Mouse (Mus musculus) layer of hippocampus, adult 2 months (tissue): ENCODE data around the gene Sfmbt1. TPM values are rescaled to one million over a fixed set of nuclear protein-coding genes. Genes with fewer than 3 reads are reported as not detected.

Source experiments
- DNase-seq, 2 experiments: peaks; one replicate each; pipeline ENCODE4 v3.0.0; 2022; ENCODE audit warnings: low spot score in 2 of 2
- H3K27ac ChIP-seq: fragments of 200-600 bp; 2 replicates; pipeline ENCODE4 v1.8.1; 2022
- H3K4me3 ChIP-seq: fragments of 200-600 bp; 2 replicates; pipeline ENCODE4 v1.8.1; 2022; ENCODE audit warnings: mild to moderate bottlenecking
- CTCF ChIP-seq: fragments of 200-600 bp; conservative IDR thresholded peaks from 2 replicates; pipeline ENCODE4 v1.8.1; 2022; ENCODE audit warnings: antibody characterized with exemption, mild to moderate bottlenecking, moderate library complexity
- total RNA-seq, 2 experiments: library from RNA; stranded (reverse); gene quantifications; 2 replicates each; pipeline ENCODE4 v1.2.3; 2021

Sfmbt1 gene
- total RNA-seq, 2 experiments from 2014 or later: 33.5 to 36.6 TPM

DNA sequence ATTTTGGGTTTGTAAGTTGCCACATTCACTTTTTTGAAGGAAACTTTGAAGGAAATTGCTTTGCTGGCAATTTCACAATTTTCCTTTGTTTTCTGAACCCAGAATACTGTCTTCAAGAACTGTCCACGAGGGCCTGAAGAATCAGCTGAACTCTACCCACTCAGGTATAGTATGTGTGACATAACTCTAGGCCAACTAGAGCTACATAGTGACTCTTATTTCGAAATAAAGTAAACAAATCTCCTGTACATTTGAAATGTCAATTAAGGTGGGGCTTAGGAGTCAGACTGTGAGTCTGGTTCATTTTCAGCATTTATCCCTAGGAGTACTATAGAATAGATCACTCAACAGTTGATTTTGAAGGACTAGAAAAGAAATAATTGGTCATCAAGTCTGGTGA lies 87.1 kb downstream of the Sfmbt1 start:
- TF ChIP-seq CTCF: no peak
- Histone ChIP-seq H3K4me3 (no peak overlapping the region), H3K27ac (no peak overlapping the region)
- no peak for DNase-seq

DNA sequence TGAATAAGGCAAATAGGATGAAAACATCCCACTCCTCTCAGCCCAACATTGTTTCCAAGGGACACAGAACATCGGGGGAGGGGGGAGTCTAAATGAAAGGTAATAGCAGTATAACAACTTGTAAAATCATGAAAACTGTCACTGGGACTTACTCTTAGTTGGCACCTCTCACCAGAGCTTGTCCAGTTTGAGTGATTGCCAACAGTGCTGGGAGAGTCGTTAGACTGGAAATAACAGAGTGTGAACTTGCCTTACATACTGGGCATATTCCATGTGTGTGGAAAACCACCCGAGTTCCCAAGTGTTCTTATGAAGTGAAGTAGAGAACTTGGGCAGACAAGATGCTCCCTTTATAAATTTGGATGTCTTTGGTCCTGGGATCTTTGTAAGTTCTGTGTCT lies 106.5 kb downstream of the Sfmbt1 start:
- no peak overlapping the region for H3K4me3 ChIP-seq
- DNase-seq: no peak
- no peak overlapping the region for H3K27ac ChIP-seq
- no peak for TF ChIP-seq CTCF

DNA sequence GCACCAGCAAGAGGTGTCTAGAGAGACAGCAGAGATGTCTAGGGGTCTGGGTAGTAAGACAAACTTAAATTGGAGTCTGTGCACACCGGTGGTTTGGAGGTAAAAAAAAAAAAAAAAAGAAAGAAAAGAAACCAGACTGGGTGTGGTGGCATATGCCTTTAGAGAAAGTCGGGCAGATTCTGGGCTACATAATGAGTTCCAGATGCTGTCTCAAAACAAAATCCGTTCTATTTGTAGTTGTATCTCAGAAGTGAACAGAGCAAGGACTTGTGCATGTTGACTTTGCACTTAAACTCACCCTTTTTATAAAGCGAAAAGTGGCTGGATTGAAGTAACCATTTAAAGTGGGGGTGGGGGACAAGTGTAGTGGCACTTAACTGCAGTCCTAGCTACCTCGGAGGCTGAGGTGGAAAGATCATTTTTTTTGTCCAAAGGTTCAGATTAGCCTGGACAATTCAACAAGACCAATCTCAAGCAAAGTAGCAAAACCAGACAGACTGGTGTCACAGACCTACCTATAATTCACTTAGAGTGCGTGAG lies 109.9 kb downstream of the Sfmbt1 start:
- Histone ChIP-seq H3K27ac (no peak overlapping the region), H3K4me3 (no peak overlapping the region)
- no peak for TF ChIP-seq CTCF

DNA sequence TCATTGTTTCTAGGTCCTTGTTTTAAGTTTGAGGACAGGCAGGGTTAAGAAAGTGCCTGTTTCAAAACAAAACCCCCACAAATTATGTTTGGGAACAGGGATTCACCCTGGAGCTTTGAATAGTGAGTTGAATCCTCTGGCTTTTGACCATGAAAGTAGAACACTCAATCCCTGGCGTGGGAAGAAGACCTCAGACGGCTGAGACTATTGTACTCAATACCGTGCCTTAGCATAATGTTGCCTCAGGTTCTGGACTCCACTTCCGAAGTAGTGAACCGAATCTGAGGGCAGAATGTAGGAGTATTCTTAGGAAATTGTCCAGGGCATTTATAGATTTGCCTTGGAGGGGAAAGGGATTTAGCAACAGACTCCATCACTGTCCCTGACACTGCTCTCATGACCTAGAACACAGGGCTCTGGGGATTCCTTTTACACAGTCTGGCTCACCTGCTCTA lies 110.4 kb downstream of the Sfmbt1 start:
- no peak for DNase-seq
- Histone ChIP-seq H3K27ac (peak overlapping the region; percentile 89; the same call in 1 of the 2 replicates), H3K4me3 (peak overlapping the region; percentile 80)
- no peak for TF ChIP-seq CTCF

More for the DNA sequence above, 109.9 kb downstream of the Sfmbt1 start:
- no peak for DNase-seq

DNA sequence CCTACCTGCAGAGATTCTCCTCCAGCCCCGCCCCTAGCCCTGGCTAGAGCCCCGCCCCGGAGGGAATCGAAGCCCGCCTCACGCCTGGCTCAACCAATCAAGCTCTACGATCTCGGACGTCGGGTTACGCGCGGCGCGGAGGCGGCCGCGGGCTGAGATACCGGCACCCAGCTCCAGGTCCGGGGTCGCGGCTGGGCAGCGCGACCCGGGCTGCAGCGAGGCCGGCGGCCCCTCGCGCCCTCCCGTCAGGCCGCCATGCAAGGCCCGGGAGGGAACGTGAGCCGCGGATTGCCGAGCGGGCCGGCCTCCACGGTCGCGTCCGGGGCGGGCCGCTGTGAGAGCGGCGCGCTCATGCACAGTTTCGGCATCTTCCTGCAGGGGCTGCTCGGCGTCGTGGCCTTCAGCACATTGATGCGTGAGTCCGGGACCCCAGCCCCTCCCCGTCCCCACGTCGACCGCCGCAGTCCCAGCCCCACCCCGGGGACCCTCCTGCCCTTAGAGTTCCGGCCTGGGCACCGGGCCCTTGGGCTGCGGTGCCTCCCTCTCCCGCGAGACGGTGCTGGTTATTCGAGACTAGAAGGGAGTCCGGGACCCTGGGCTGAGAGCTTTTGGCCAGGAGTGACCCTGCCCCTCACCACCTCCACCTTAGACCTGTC lies 111.0 kb downstream of the Sfmbt1 start, which contains the start of gene Tmem110:
TSS of gene Tmem110 (plus strand) at position 115 of the 656 bp plus-strand sequence.
- peak; percentile 87 to 89 for DNase-seq
- TF ChIP-seq CTCF: peak; percentile 69
- Histone ChIP-seq H3K4me3 (peak within 1 kb of the TSS; percentile 80), H3K27ac (peak within 1 kb of the TSS; percentile 89)

DNA sequence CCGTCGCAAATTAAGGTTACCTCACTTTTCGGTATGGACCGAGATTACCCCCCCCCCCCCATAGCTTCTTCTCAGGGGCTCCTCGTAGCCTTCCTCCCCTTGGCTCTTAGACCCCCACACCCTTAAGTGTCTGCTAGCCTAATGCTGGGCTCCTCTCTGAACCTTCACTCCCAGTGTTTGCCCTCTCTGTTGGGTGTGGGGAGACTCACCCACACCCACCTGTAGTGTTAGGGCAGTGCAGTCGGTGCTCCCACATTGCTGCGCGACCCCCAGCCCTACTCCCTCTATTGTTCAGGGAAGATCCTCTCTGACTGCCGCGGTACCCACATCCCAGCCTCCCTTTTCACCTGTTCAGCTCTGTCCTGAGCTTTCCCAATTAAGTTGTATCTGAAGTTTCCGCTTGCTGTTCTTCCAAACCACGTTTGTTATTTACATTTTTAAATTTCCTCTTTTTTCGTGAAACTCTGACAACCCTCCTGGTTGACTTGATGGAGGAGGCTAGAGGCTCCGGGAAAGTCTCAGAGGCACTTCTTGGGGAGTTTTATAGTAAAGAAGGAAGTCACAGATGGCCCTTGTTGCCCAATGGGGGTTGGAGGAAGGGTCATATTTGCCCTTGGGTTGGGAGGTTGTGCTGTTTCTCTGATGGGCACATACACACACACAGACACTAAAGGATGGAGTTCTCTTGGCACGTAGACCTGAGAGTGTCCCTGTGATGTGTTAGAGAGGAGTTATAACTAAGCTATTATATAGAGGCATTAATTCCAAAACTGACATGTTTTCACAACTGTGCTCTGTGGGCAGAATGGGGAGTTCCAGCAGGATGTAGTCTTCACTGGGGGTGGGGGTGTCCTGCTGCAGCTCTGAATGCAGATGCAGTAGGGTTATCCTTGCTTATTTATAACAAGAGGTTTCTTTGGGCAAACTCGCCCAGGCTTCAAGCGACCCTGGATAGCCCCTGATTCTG lies 111.8 kb downstream of the Sfmbt1 start:
- TF ChIP-seq CTCF: no peak
- no peak for DNase-seq
- Histone ChIP-seq H3K27ac (peak overlapping the region; percentile 89; the same call in 1 of the 2 replicates), H3K4me3 (peak overlapping the region; percentile 80)

DNA sequence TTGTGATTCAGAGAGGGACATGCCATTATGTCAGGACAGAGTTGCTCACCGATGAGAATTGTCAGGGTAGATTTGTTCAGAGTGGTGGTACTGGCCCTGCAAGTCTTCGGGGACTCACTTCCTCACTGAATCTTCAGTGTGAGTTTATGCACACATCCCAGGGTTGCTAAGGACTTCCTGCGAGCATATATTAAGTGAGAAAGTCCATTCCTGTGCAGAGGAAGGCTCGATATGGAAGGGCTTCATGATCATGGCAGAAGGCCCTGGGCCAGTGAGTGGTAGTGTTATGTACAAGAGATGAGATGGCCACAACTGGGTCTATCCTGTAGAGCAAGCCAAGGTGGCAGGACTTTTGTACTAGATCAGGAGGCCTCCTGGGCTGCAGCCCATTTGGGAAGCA lies 112.8 kb downstream of the Sfmbt1 start:
- DNase-seq: no peak
- TF ChIP-seq CTCF: no peak
- Histone ChIP-seq H3K27ac (no peak overlapping the region; the same call in 1 of the 2 replicates), H3K4me3 (no peak overlapping the region)

DNA sequence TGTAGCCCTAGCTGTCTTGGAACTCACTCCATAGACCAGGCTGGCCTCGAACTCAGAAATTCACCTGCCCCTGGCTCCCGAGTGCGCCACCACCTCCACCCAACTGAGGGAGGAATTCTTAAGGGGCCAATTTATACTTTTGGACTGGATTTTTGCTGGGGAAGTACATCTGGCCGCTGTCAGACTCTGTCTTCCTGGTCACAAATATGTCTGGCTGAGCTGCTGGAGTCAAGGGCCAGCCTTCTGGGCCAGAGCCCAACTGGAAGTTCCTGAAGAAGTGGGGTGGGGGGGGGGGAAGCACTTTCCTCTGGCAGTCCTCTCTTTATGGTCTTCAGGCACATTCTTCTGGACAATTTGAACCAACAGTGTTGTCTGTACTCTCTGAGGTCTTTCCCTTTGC lies 113.4 kb downstream of the Sfmbt1 start:
- DNase-seq: no peak
- Histone ChIP-seq H3K27ac (no peak overlapping the region; the same call in 1 of the 2 replicates), H3K4me3 (no peak overlapping the region)
- no peak for TF ChIP-seq CTCF

DNA sequence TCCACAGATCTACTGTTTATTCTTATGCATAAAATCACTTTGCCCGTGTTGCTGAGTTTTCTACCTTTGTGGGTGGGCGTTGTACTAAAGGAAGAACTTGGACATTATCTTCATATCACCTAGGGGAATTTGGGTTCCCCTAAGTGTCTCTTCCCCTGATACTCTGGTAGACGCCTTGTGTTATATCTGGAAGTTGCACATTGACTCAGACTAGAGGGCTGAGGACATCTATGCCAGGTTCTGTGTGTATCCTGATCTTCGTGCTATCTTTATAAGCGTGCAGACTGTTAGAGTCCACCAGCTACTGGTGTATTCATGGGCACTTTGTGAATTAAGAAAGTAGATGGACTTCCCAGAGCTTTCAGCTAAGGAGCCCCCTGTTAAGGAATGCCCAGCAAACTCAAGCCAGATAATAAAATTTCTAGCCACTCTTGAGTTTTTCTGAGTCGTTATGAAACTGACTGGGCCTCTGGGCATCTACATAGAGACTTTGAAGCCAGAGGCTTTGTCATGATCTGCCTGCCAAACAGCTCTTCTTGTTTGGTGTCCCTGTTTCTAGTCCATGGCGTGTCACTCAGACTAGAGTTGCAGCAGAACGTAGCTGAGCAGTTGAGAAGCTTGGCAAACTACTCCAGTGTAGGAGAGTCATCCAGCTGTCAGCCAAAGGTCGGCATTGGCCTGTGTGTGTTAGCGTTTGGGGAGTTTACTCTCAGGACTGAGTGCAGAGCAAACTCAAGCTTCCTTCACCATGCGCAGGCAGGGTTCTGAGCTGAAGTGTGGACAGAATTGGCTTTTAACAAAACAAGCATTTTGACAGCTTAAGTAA lies 114.2 kb downstream of the Sfmbt1 start:
- Histone ChIP-seq H3K27ac (peak overlapping the region; percentile 28; the same call in 1 of the 2 replicates), H3K4me3 (no peak overlapping the region)
- no peak for TF ChIP-seq CTCF
- DNase-seq: no peak

DNA sequence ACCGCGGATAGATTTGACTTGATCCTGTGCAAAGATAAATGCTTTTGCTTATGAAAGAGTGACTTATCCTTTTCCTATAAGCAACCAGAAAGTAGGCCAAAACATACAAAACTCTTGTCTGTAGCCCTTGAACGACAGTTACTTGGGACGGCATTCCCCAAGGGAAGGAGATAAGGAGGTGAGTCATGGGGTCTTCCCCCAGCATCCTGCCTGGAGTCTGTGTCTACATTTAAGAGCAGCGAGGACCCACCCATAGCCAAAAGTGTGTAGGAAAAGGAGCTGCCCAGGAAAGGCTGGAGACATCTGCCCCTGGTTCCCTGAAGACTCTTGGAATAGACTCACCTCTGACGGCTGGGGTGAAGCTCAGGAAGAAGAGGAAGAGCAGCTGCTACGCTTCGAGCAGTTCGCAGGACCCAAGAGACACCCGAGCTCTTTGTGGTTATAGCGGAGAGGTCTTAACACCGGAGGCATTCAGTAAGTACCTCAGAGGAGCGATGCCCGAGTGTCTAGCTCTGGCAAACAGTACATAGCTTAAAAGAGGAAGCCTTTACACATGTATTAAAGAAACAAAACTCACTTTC lies 122.9 kb downstream of the Sfmbt1 start:
- TF ChIP-seq CTCF: no peak
- H3K4me3 ChIP-seq: no peak overlapping the region
- H3K27ac ChIP-seq: no peak overlapping the region
- DNase-seq: no peak

DNA sequence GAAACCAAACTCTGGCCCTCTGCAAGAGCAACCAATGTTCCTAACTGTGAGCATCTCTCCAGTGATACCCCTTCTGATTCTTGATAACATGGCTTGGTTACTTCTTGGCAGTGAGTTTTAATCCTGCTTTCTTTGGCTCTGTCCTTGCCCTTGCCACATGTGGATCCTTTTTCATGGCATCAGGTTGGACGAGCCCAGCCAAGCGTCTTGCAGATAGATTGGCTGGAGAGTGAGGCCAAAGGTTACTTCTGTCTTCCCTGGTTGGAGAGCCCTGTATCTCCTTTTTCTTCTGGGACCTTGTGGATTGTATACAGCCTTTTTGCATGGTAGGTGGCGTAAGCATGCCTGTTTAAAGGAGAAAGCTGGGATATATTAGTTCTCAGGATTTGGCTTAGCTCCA lies 129.1 kb downstream of the Sfmbt1 start:
- DNase-seq: no peak
- Histone ChIP-seq H3K27ac (no peak overlapping the region), H3K4me3 (no peak overlapping the region)
- TF ChIP-seq CTCF: no peak

DNA sequence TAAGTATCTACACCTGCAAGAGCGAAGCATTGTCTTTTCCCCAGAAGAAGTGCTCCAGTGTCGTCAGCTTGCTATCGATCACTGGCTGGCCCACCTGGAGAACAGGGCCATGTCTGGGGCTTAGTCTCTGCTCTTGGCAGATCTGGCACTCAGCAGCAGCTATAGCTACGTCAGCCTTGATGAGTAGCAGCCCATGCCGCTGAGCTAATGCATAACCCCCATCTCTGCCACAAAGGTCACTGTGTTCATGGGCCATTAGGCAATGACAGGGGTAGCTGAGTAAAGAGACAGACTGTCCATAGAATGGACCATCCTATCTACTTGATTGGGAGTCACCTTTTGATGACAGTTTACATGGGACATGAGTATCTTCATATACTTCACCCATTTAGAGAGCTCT lies 135.9 kb downstream of the Sfmbt1 start:
- Histone ChIP-seq H3K4me3 (no peak overlapping the region), H3K27ac (no peak overlapping the region)
- no peak for DNase-seq
- TF ChIP-seq CTCF: no peak
